Mouse (Mus musculus) C3H10T1/2 (cell line): Measurements from ENCODE around the gene Klb. TPM values are rescaled to one million over a fixed set of nuclear protein-coding genes. Genes with fewer than 3 reads are reported as not detected.

Experiments used
- polyA plus RNA-seq, 2 experiments: library from polyadenylated mRNA; unstranded; fragments of >200 nt; fragmentation: generic; extraction: Trizol; gene quantifications; one replicate each; pipeline ENCODE4 v1.2.1; 2012; ENCODE audit warnings: missing spikeins in 2 of 2

The Klb gene
- polyA plus RNA-seq = under 1 TPM; 0.01 to 0.06 TPM

GRCm38 (mm10) chr5:65348168-65348567, at the start of gene Klb:
TSS of gene Klb (plus strand) at chr5:65348314.

GRCm38 (mm10) chr5:65335298-65336074, 12.6 kb upstream of the Klb start, which contains the start of gene Rfc1:
TSS of gene Rfc1 (minus strand) at chr5:65335670.

GRCm38 (mm10) chr5:65390648-65391644, 42.8 kb downstream of the Klb start, which contains the start of the genes Rpl9 and Lias:
TSS of gene Rpl9 (minus strand) at chr5:65391444.
TSS of gene Lias (plus strand) at chr5:65391497.

Other genes starting within 250 kb of the Klb start
- gene Klhl5, start 240.8 kb upstream of the Klb start, polyA plus RNA-seq = 10 to 100 TPM in 1 of 2 experiments, 1 to 10 TPM in 1; 2.2 to 15.4 TPM
- 10 to 100 TPM in 1 of 2 experiments, under 1 TPM in 1; 0.80 to 13.3 TPM for gene Wdr19, start 148.6 kb upstream of the Klb start, polyA plus RNA-seq
- gene Rfc1, start 12.6 kb upstream of the Klb start, polyA plus RNA-seq = 10 to 100 TPM in 1 of 2 experiments, 1 to 10 TPM in 1; 2.2 to 10.5 TPM
- gene Rpl9, start 43.1 kb downstream of the Klb start, polyA plus RNA-seq = 1,000 to 10,000 TPM; 2,406 to 3,209 TPM
- 10 to 100 TPM in 1 of 2 experiments, 1 to 10 TPM in 1; 5.1 to 19.4 TPM for gene Lias, start 43.2 kb downstream of the Klb start, polyA plus RNA-seq
- 10 to 100 TPM in 1 of 2 experiments, 1 to 10 TPM in 1; 9.1 to 47.1 TPM for gene Ugdh, start 87.6 kb downstream of the Klb start, polyA plus RNA-seq
- gene Gm43552, start 144.5 kb downstream of the Klb start, polyA plus RNA-seq = not detected
- 10 to 100 TPM; 46.0 to 97.2 TPM for gene Smim14, start 188.9 kb downstream of the Klb start, polyA plus RNA-seq
- 10 to 100 TPM; 36.8 to 50.9 TPM for gene Ube2k, start 188.9 kb downstream of the Klb start, polyA plus RNA-seq